Mouse (Mus musculus) liver, embryonic 13.5 days (tissue): ENCODE results near the gene Lgals8. TPM values are rescaled to one million over a fixed set of nuclear protein-coding genes. Genes with fewer than 3 reads are reported as not detected.
A peak's percentile ranks its signal among the peaks of the same experiment; 100 is the strongest.

Experiments used
- ATAC-seq: fragments of 200-750 bp; cut with Nextera tagmentation; 2 replicates; pipeline ENCODE4 v1.8.0; 2017; ENCODE audit warnings: low read depth, mild to moderate bottlenecking, moderate number of reproducible peaks, moderate library complexity
- DNase-seq: peaks from one replicate; pipeline ENCODE4 v3.0.0; 2022
- H3K27ac ChIP-seq: fragments of 300-500 bp; sonication (generic); 2 replicates; pipeline ENCODE4 v1.5.1; 2015; ENCODE audit warnings: moderate library complexity, mild to moderate bottlenecking, inconsistent platforms
- H3K27me3 ChIP-seq: fragments of 300-500 bp; sonication (generic); 2 replicates; pipeline ENCODE4 v1.6.1; 2015; ENCODE audit warnings: mild to moderate bottlenecking, inconsistent platforms
- H3K36me3 ChIP-seq: fragments of 300-500 bp; sonication (generic); 2 replicates; pipeline ENCODE4 v1.6.1; 2015; ENCODE audit warnings: mild to moderate bottlenecking, inconsistent platforms
- H3K4me1 ChIP-seq: fragments of 300-500 bp; sonication (generic); replicated peaks from 2 replicates; pipeline ENCODE4 v1.6.1; 2015; ENCODE audit warnings: inconsistent platforms
- H3K4me2 ChIP-seq: fragments of 300-500 bp; sonication (generic); 2 replicates; pipeline ENCODE4 v1.6.1; 2015; ENCODE audit warnings: inconsistent platforms, mild to moderate bottlenecking, moderate library complexity
- H3K4me3 ChIP-seq: fragments of 300-500 bp; sonication (generic); replicated peaks from 2 replicates; pipeline ENCODE4 v1.5.1; 2015; ENCODE audit warnings: mild to moderate bottlenecking, inconsistent platforms
- H3K9ac ChIP-seq: fragments of 300-500 bp; sonication (generic); 2 replicates; pipeline ENCODE4 v1.6.1; 2015; ENCODE audit warnings: mild to moderate bottlenecking, inconsistent platforms
- H3K9me3 ChIP-seq: fragments of 300-500 bp; sonication (generic); replicated peaks from 2 replicates; pipeline ENCODE4 v1.6.1; 2016; ENCODE audit warnings: inconsistent platforms
- WGBS: fragments of 180-500 bp; shearing (Covaris S2); methylation state at CpG from one replicate; pipeline ENCODE4 v1.1.7; 2015; ENCODE audit not compliant: insufficient replicate concordance; 5-methylcytosine and 5-hydroxymethylcytosine counted together
- polyA plus RNA-seq: library from polyadenylated mRNA; unstranded; fragments of >200 nt; fragmentation: Nextera tagmentation; extraction: Ambion mirVana; gene quantifications from 2 replicates; pipeline ENCODE4 v1.2.1, GENCODE M21; 2015

Gene Lgals8
- polyA plus RNA-seq, 1 experiment from 2014 or later, result 14.6 TPM

GRCm38 (mm10) chr13:12412016-12412415 lies 52.7 kb downstream of the Lgals8 start:
- Histone ChIP-seq H3K9ac (no peak overlapping the region), H3K36me3 (peaks cover 78% of the 10 kb centered on the region), H3K27ac (no peak overlapping the region), H3K4me3 (no peak overlapping the region), H3K9me3 (no peaks in the 10 kb centered on the region), H3K4me1 (no peaks in the 10 kb centered on the region), H3K27me3 (no peaks in the 10 kb centered on the region), H3K4me2 (no peak overlapping the region)
- DNase-seq (peak; percentile 26), ATAC-seq (peak; percentile 77)
- 17% methylated on average over 8 of the region's 8 CpGs for WGBS

GRCm38 (mm10) chr13:12408343-12409066 lies 56.2 kb downstream of the Lgals8 start:
- Histone ChIP-seq H3K27ac (no peak overlapping the region), H3K4me3 (no peak overlapping the region)
- DNase-seq, result no peak

DNA sequence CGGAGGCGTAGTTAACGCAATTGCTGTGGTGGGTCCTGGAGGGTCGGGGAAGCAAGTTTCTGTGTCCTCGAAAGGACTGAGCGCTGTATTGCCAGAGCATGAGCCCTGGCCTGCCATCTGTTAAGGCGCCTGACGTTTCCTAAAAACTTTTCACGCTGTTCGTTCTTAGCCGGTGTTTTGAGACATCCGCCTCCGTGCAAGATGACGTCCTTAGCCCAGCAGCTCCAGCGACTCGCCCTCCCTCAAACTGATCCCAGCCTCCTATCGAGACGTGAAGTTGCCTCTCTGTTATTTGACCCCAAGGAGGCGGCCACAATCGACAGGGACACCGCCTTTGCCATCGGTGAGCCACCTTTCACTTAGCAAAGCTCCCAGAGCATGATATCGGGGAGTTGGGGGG lies 69.2 kb downstream of the Lgals8 start:
- peaks cover 18% of the 10 kb centered on the region; the same call in 1 of the 2 replicates for H3K36me3 ChIP-seq
- DNase-seq (no peak), ATAC-seq (peak; percentile 5)
- WGBS, result under 1% methylated on average over 23 of the region's 23 CpGs
- H3K27me3 ChIP-seq, result peaks cover 10% of the 10 kb centered on the region; the same call in 1 of the 2 replicates
- no peak overlapping the region; the same call in 1 of the 2 replicates for H3K27ac ChIP-seq
- H3K4me1 ChIP-seq, result peaks cover 13% of the 10 kb centered on the region
- peak overlapping the region; percentile 80 for H3K9ac ChIP-seq
- peak overlapping the region; percentile 94 for H3K4me3 ChIP-seq
- peak overlapping the region; percentile 91 for H3K4me2 ChIP-seq
- no peaks in the 10 kb centered on the region for H3K9me3 ChIP-seq

More at GRCm38 (mm10) chr13:12408343-12409066, 56.2 kb downstream of the Lgals8 start:
- Histone ChIP-seq H3K9ac (no peak overlapping the region), H3K27me3 (no peaks in the 10 kb centered on the region), H3K4me1 (no peaks in the 10 kb centered on the region), H3K4me2 (no peak overlapping the region), H3K9me3 (no peaks in the 10 kb centered on the region), H3K36me3 (peaks cover 69% of the 10 kb centered on the region)
- ATAC-seq, result no peak
- 69% methylated on average over 9 of the region's 9 CpGs for WGBS

- under 1% methylated on average over 43 of the region's 43 CpGs for WGBS
- peak within 1 kb of the TSS; percentile 94 for H3K4me3 ChIP-seq
- H3K36me3 ChIP-seq, result peaks cover 13% of the 10 kb centered on the region; the same call in 1 of the 2 replicates
- H3K4me1 ChIP-seq, result peaks cover 13% of the 10 kb centered on the region
- H3K27ac ChIP-seq, result peak within 1 kb of the TSS; percentile 44
- H3K27me3 ChIP-seq, result peaks cover 10% of the 10 kb centered on the region; the same call in 1 of the 2 replicates
- H3K9ac ChIP-seq, result peak within 1 kb of the TSS; percentile 80
- DNase-seq (peak; percentile 99), ATAC-seq (peak; percentile 95)
- no peaks in the 10 kb centered on the region for H3K9me3 ChIP-seq
- peak within 1 kb of the TSS; percentile 91 for H3K4me2 ChIP-seq
Observed at GRCm38 (mm10) chr13:12394609-12395505, 69.9 kb downstream of the Lgals8 start, which contains the start of gene Heatr1. Heatr1 (plus strand) TSS chr13:12395027.

Other genes starting within 250 kb of the Lgals8 start
- gene Mtr, start 206.8 kb downstream of the Lgals8 start, polyA plus RNA-seq, result 9.4 and 11.8 TPM in 2 replicates
- gene Actn2, start 124.2 kb downstream of the Lgals8 start, polyA plus RNA-seq, result 4.4 and 5.0 TPM in 2 replicates
- gene Heatr1, start 69.9 kb downstream of the Lgals8 start, polyA plus RNA-seq, result 14.5 and 20.8 TPM in 2 replicates
- 0.06 TPM in 2 replicates for gene Edaradd, start 55.5 kb upstream of the Lgals8 start, polyA plus RNA-seq
- gene Ero1lb, start 100.9 kb upstream of the Lgals8 start, polyA plus RNA-seq, result 1.9 TPM in 2 replicates